Mouse (Mus musculus): ENCODE results near the gene Clcn6.

The Clcn6 gene

GRCm38 (mm10) chr4:148038600-148039253, at the start of gene Clcn6, which contains the start of gene Mthfr:
Gene Clcn6, minus strand, starts transcription at chr4:148038821.
Gene Mthfr, plus strand, starts transcription at chr4:148039077.
- DNase-seq (ENCODE audit: low read depth, low spot score): peak; percentile 98

- peak; percentile 80 for DNase-seq (ENCODE audit: low read depth, low spot score)
These were observed 49.4 kb upstream of the Clcn6 start, which contains the start of gene Agtrap for GRCm38 (mm10) chr4:148087907-148088527. Gene Agtrap, minus strand, starts transcription at chr4:148088031.

GRCm38 (mm10) chr4:148087091-148087906, 48.7 kb upstream of the Clcn6 start:
- DNase-seq (ENCODE audit: low read depth, low spot score): no peak

GRCm38 (mm10) chr4:148085907-148086305, 47.3 kb upstream of the Clcn6 start:
- no peak for DNase-seq (ENCODE audit: low read depth, low spot score)

GRCm38 (mm10) chr4:148085131-148085906, 46.7 kb upstream of the Clcn6 start:
- DNase-seq (ENCODE audit: low read depth, low spot score): no peak

- DNase-seq (ENCODE audit: low read depth, low spot score): no peak
These were observed 45.7 kb upstream of the Clcn6 start for GRCm38 (mm10) chr4:148084261-148084714.

GRCm38 (mm10) chr4:148083176-148083899, 44.7 kb upstream of the Clcn6 start:
- DNase-seq (ENCODE audit: low read depth, low spot score): no peak

- DNase-seq (ENCODE audit: low read depth, low spot score): no peak
These were observed 43.8 kb upstream of the Clcn6 start for GRCm38 (mm10) chr4:148082257-148083044.

GRCm38 (mm10) chr4:148081201-148081600, 42.6 kb upstream of the Clcn6 start:
- no peak for DNase-seq (ENCODE audit: low read depth, low spot score)

- no peak for DNase-seq (ENCODE audit: low read depth, low spot score)
These were observed 42.0 kb upstream of the Clcn6 start for GRCm38 (mm10) chr4:148080597-148080973.

- DNase-seq (ENCODE audit: low read depth, low spot score): no peak
These were observed 41.4 kb upstream of the Clcn6 start for GRCm38 (mm10) chr4:148079944-148080596.

- no peak for DNase-seq (ENCODE audit: low read depth, low spot score)
These were observed 40.6 kb upstream of the Clcn6 start for GRCm38 (mm10) chr4:148079212-148079611.

GRCm38 (mm10) chr4:148075881-148076280, 37.3 kb upstream of the Clcn6 start:
- DNase-seq (ENCODE audit: low read depth, low spot score): no peak

GRCm38 (mm10) chr4:148075259-148075658, 36.6 kb upstream of the Clcn6 start:
- DNase-seq (ENCODE audit: low read depth, low spot score): no peak

- DNase-seq (ENCODE audit: low read depth, low spot score): no peak
These were observed 36.0 kb upstream of the Clcn6 start for GRCm38 (mm10) chr4:148074521-148075189.

- no peak for DNase-seq (ENCODE audit: low read depth, low spot score)
These were observed 32.9 kb upstream of the Clcn6 start for GRCm38 (mm10) chr4:148071508-148071907.

- no peak for DNase-seq (ENCODE audit: low read depth, low spot score)
These were observed 31.1 kb upstream of the Clcn6 start for GRCm38 (mm10) chr4:148069602-148070218.

GRCm38 (mm10) chr4:148067346-148067745, 28.7 kb upstream of the Clcn6 start:
- no peak for DNase-seq (ENCODE audit: low read depth, low spot score)

- DNase-seq (ENCODE audit: low read depth, low spot score): no peak
These were observed 27.8 kb upstream of the Clcn6 start for GRCm38 (mm10) chr4:148066401-148066744.

Measured in telencephalon, adult 2 months (tissue).